Mouse (Mus musculus): ENCODE measurements around the gene Ncapg. TPM values are rescaled to one million over a fixed set of nuclear protein-coding genes. Genes with fewer than 3 reads are reported as not detected.

The Ncapg gene
- total RNA-seq, 1 experiment = 63.5 TPM

- Histone ChIP-seq H3K36me3 (ENCODE audit: control insufficient read depth, insufficient read depth, low read length, poor library complexity, severe bottlenecking) (no peaks in the 10 kb centered on the region), H3K9me3 (ENCODE audit: control insufficient read depth, insufficient read depth, low read depth, low read length) (no peaks in the 10 kb centered on the region), H3K9ac (ENCODE audit: insufficient read depth, low read depth, low read length, poor library complexity, severe bottlenecking) (no peak overlapping the region), H3K4me1 (ENCODE audit: control insufficient read depth in 2 of 2, insufficient read depth in 2 of 2, low read length in 2 of 2, poor library complexity in 1 of 2) (peaks cover 0 to 5% of the 10 kb centered on the region in 2 experiments; a peak in 1 of 4 replicates), H3K27ac (ENCODE audit: insufficient read depth, low read depth, low read length, poor library complexity, severe bottlenecking) (no peak overlapping the region), H3K4me3 (ENCODE audit: insufficient read depth in 1 of 2, low read depth in 1 of 2, low read length in 2 of 2, poor library complexity in 1 of 2, severe bottlenecking in 1 of 2) (peak overlapping the region in 1 of 2 experiments; percentile 88; a peak in 2 of 4 replicates)
- no peak for TF ChIP-seq MAFK (IDR thresholded peaks at IDR 0.05; ENCODE audit: insufficient read depth, low read depth, low read length)
- no peak for TF ChIP-seq ZNF384 (IDR thresholded peaks at IDR 0.05; ENCODE audit: low read depth, low read length)
- no peak for TF ChIP-seq HCFC1 (IDR thresholded peaks at IDR 0.05; ENCODE audit: borderline replicate concordance, insufficient read depth, low read length)
- TF ChIP-seq ZC3H11A (IDR thresholded peaks at IDR 0.05; ENCODE audit: borderline replicate concordance, low read depth, low read length) = no peak
- TF ChIP-seq CHD2 (IDR thresholded peaks at IDR 0.05; ENCODE audit: low read depth, low read length) = no peak
- DNase-seq (ENCODE audit: low read depth, low spot score) = no peak
- in situ Hi-C loops (cut with MboI; ENCODE audit: low sequenced_read_pairs in 2 of 2, unreplicated experiment in 2 of 2) = no loop called here
Observed at GRCm38 (mm10) chr5:45670894-45671494, 1.3 kb downstream of the Ncapg start.

GRCm38 (mm10) chr5:45675032-45675431, 5.3 kb downstream of the Ncapg start:
- H3K9ac ChIP-seq (ENCODE audit: insufficient read depth, low read depth, low read length, poor library complexity, severe bottlenecking) = no peak overlapping the region
- H3K4me3 ChIP-seq (ENCODE audit: insufficient read depth in 1 of 2, low read depth in 1 of 2, low read length in 2 of 2, poor library complexity in 1 of 2, severe bottlenecking in 1 of 2) = no peak overlapping the region
- no peaks in the 10 kb centered on the region for H3K4me1 ChIP-seq (ENCODE audit: control insufficient read depth in 2 of 2, insufficient read depth in 2 of 2, low read length in 2 of 2, poor library complexity in 1 of 2)
- in situ Hi-C loops (cut with MboI; ENCODE audit: low sequenced_read_pairs in 2 of 2, unreplicated experiment in 2 of 2) = no loop called here
- H3K36me3 ChIP-seq (ENCODE audit: control insufficient read depth, insufficient read depth, low read length, poor library complexity, severe bottlenecking) = peaks cover 8% of the 10 kb centered on the region
- no peaks in the 10 kb centered on the region for H3K9me3 ChIP-seq (ENCODE audit: control insufficient read depth, insufficient read depth, low read depth, low read length)
- TF ChIP-seq CHD2 (IDR thresholded peaks at IDR 0.05; ENCODE audit: low read depth, low read length) (no peak), ZNF384 (IDR thresholded peaks at IDR 0.05; ENCODE audit: low read depth, low read length) (no peak)
- no peak for DNase-seq (ENCODE audit: low read depth, low spot score)
- no peak overlapping the region for H3K27ac ChIP-seq (ENCODE audit: insufficient read depth, low read depth, low read length, poor library complexity, severe bottlenecking)

GRCm38 (mm10) chr5:45677639-45678038, 7.9 kb downstream of the Ncapg start:
- in situ Hi-C loops (cut with MboI; ENCODE audit: low sequenced_read_pairs in 2 of 2, unreplicated experiment in 2 of 2) = no loop called here
- no peaks in the 10 kb centered on the region for H3K4me1 ChIP-seq (ENCODE audit: control insufficient read depth in 2 of 2, insufficient read depth in 2 of 2, low read length in 2 of 2, poor library complexity in 1 of 2)
- TF ChIP-seq ZNF384 (IDR thresholded peaks at IDR 0.05; ENCODE audit: low read depth, low read length) (no peak), CHD2 (IDR thresholded peaks at IDR 0.05; ENCODE audit: low read depth, low read length) (no peak), MAFK (IDR thresholded peaks at IDR 0.05; ENCODE audit: insufficient read depth, low read depth, low read length) (no peak), ZC3H11A (IDR thresholded peaks at IDR 0.05; ENCODE audit: borderline replicate concordance, low read depth, low read length) (no peak), HCFC1 (IDR thresholded peaks at IDR 0.05; ENCODE audit: borderline replicate concordance, insufficient read depth, low read length) (no peak)
- no peaks in the 10 kb centered on the region for H3K9me3 ChIP-seq (ENCODE audit: control insufficient read depth, insufficient read depth, low read depth, low read length)
- H3K36me3 ChIP-seq (ENCODE audit: control insufficient read depth, insufficient read depth, low read length, poor library complexity, severe bottlenecking) = peaks cover 8% of the 10 kb centered on the region
- DNase-seq (ENCODE audit: low read depth, low spot score) = no peak
- H3K9ac ChIP-seq (ENCODE audit: insufficient read depth, low read depth, low read length, poor library complexity, severe bottlenecking) = no peak overlapping the region
- no peak overlapping the region for H3K4me3 ChIP-seq (ENCODE audit: insufficient read depth in 1 of 2, low read depth in 1 of 2, low read length in 2 of 2, poor library complexity in 1 of 2, severe bottlenecking in 1 of 2)
- no peak overlapping the region for H3K27ac ChIP-seq (ENCODE audit: insufficient read depth, low read depth, low read length, poor library complexity, severe bottlenecking)

GRCm38 (mm10) chr5:45679955-45680354, 10.2 kb downstream of the Ncapg start:
- Histone ChIP-seq H3K4me3 (ENCODE audit: insufficient read depth in 1 of 2, low read depth in 1 of 2, low read length in 2 of 2, poor library complexity in 1 of 2, severe bottlenecking in 1 of 2) (no peak overlapping the region), H3K27ac (ENCODE audit: insufficient read depth, low read depth, low read length, poor library complexity, severe bottlenecking) (no peak overlapping the region), H3K9me3 (ENCODE audit: control insufficient read depth, insufficient read depth, low read depth, low read length) (no peaks in the 10 kb centered on the region), H3K9ac (ENCODE audit: insufficient read depth, low read depth, low read length, poor library complexity, severe bottlenecking) (no peak overlapping the region), H3K36me3 (ENCODE audit: control insufficient read depth, insufficient read depth, low read length, poor library complexity, severe bottlenecking) (peaks cover 8% of the 10 kb centered on the region), H3K4me1 (ENCODE audit: control insufficient read depth in 2 of 2, insufficient read depth in 2 of 2, low read length in 2 of 2, poor library complexity in 1 of 2) (no peaks in the 10 kb centered on the region)
- in situ Hi-C loops (cut with MboI; ENCODE audit: low sequenced_read_pairs in 2 of 2, unreplicated experiment in 2 of 2) = no loop called here
- no peak for DNase-seq (ENCODE audit: low read depth, low spot score)
- TF ChIP-seq CHD2 (IDR thresholded peaks at IDR 0.05; ENCODE audit: low read depth, low read length) (no peak), ZC3H11A (IDR thresholded peaks at IDR 0.05; ENCODE audit: borderline replicate concordance, low read depth, low read length) (no peak), MAFK (IDR thresholded peaks at IDR 0.05; ENCODE audit: insufficient read depth, low read depth, low read length) (no peak), HCFC1 (IDR thresholded peaks at IDR 0.05; ENCODE audit: borderline replicate concordance, insufficient read depth, low read length) (no peak), ZNF384 (IDR thresholded peaks at IDR 0.05; ENCODE audit: low read depth, low read length) (no peak)

GRCm38 (mm10) chr5:45683388-45683787, 13.7 kb downstream of the Ncapg start:
- Histone ChIP-seq H3K9ac (ENCODE audit: insufficient read depth, low read depth, low read length, poor library complexity, severe bottlenecking) (no peak overlapping the region), H3K36me3 (ENCODE audit: control insufficient read depth, insufficient read depth, low read length, poor library complexity, severe bottlenecking) (peaks cover 2% of the 10 kb centered on the region), H3K4me3 (ENCODE audit: insufficient read depth in 1 of 2, low read depth in 1 of 2, low read length in 2 of 2, poor library complexity in 1 of 2, severe bottlenecking in 1 of 2) (no peak overlapping the region), H3K9me3 (ENCODE audit: control insufficient read depth, insufficient read depth, low read depth, low read length) (no peaks in the 10 kb centered on the region), H3K4me1 (ENCODE audit: control insufficient read depth in 2 of 2, insufficient read depth in 2 of 2, low read length in 2 of 2, poor library complexity in 1 of 2) (no peaks in the 10 kb centered on the region), H3K27ac (ENCODE audit: insufficient read depth, low read depth, low read length, poor library complexity, severe bottlenecking) (no peak overlapping the region)
- TF ChIP-seq ZNF384 (IDR thresholded peaks at IDR 0.05; ENCODE audit: low read depth, low read length) (no peak), ZC3H11A (IDR thresholded peaks at IDR 0.05; ENCODE audit: borderline replicate concordance, low read depth, low read length) (no peak), MAFK (IDR thresholded peaks at IDR 0.05; ENCODE audit: insufficient read depth, low read depth, low read length) (no peak), CHD2 (IDR thresholded peaks at IDR 0.05; ENCODE audit: low read depth, low read length) (no peak)
- in situ Hi-C loops (cut with MboI; ENCODE audit: low sequenced_read_pairs in 2 of 2, unreplicated experiment in 2 of 2) = no loop called here
- DNase-seq (ENCODE audit: low read depth, low spot score) = no peak

Data from ES-E14 (cell line).